Mouse (Mus musculus): ENCODE results near the gene Gm20388.

Gm20388 gene

GRCm38 (mm10) chr8:121108657-121109056 lies 1198.0 kb downstream of the Gm20388 start:
- DNase-seq, result no peak

DNA sequence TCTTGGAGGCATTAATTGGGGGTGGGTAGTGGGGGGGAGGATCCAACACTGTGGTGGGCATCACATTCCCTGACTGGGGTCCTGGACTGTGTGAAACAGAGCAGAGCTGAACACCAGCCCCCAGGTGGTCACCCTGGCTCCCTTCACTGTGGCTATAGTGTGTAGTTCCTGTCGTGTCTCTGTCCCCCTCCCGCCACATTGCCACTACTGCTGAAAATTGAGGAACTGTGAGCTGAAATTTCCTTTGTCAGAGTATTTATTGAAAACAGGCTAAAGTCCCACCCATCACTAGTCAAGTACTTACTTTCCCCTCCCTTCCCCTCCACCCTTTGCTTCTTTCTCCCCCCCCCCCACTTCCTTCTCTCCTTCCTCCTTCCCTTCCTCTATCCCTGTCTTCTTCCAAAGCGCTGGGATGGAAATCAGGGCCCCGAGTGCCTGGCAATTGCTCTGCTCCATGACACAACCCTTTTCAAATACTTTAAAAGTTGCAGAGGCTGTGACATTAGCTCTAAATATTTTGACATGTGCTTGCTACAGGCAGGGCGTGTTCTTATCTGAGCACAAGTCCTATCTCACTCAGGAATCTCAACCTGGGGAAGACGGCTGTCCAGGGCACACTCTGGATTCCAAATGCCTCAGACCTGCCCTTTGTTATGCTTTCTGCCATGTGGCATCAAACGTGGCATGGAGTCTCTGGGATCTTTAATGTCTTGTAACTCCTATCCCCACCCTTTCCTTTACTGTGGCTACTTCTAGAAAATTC lies 1200.7 kb downstream of the Gm20388 start:
- DNase-seq, result peak in 1 of 2 experiments; percentile 37

DNA sequence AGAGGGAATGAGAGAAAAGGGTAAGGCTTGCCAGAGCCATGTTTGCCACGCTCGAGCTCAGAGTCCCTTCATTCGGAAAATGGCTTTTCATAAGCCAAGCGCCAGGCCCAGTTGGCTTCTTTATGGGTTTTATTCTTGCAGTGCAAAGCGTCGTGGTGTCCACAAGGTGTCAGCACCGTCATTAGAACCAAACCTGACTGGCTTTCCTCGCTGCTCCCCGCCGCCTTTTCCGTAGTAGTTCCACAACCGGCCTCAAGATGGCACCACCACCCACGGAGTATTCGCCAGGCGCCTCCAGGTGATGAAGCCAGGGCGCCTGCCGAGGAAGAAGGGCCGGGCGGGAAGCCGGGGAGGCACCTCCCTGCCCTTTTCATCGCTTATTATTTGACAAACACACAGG lies 1202.6 kb downstream of the Gm20388 start:
- peak; percentile 98 for DNase-seq

- DNase-seq, result no peak
Measured at GRCm38 (mm10) chr8:121115136-121115535, 1204.5 kb downstream of the Gm20388 start.

DNA sequence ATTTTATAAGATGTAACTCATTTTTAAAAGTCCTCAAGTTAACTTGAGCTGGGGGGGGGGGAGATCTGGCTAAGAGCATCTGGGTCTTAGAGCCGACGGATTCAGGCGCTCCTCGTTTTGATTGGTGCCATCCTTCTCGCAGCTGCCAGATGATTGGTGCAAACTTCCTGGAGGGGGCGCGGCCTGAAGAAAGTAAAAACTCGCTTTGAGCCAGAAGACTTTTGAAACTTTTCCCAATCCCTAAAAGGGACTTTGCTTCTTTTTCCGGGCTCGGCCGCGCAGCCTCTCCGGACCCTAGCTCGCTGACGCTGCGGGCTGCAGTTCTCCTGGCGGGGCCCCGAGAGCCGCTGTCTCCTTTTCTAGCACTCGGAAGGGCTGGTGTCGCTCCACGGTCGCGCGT lies 1205.3 kb downstream of the Gm20388 start, which contains the start of gene Foxc2:
Gene Foxc2, plus strand, starts transcription at position 224 of the 400 bp plus-strand sequence.
- peak; percentile 73 to 74 for DNase-seq

DNA sequence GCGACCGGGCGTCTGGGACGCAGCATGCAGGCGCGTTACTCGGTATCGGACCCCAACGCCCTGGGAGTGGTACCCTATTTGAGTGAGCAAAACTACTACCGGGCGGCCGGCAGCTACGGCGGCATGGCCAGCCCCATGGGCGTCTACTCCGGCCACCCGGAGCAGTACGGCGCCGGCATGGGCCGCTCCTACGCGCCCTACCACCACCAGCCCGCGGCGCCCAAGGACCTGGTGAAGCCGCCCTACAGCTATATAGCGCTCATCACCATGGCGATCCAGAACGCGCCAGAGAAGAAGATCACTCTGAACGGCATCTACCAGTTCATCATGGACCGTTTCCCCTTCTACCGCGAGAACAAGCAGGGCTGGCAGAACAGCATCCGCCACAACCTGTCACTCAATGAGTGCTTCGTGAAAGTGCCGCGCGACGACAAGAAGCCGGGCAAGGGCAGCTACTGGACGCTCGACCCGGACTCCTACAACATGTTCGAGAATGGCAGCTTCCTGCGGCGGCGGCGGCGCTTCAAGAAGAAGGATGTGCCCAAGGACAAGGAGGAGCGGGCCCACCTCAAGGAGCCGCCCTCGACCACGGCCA lies 1206.0 kb downstream of the Gm20388 start:
- peak; percentile 44 to 48 for DNase-seq

- DNase-seq, result peak in 1 of 2 experiments; percentile 42
Measured at GRCm38 (mm10) chr8:121117186-121117651, 1206.6 kb downstream of the Gm20388 start.

GRCm38 (mm10) chr8:121117906-121118305 lies 1207.3 kb downstream of the Gm20388 start:
- DNase-seq, result no peak

DNA sequence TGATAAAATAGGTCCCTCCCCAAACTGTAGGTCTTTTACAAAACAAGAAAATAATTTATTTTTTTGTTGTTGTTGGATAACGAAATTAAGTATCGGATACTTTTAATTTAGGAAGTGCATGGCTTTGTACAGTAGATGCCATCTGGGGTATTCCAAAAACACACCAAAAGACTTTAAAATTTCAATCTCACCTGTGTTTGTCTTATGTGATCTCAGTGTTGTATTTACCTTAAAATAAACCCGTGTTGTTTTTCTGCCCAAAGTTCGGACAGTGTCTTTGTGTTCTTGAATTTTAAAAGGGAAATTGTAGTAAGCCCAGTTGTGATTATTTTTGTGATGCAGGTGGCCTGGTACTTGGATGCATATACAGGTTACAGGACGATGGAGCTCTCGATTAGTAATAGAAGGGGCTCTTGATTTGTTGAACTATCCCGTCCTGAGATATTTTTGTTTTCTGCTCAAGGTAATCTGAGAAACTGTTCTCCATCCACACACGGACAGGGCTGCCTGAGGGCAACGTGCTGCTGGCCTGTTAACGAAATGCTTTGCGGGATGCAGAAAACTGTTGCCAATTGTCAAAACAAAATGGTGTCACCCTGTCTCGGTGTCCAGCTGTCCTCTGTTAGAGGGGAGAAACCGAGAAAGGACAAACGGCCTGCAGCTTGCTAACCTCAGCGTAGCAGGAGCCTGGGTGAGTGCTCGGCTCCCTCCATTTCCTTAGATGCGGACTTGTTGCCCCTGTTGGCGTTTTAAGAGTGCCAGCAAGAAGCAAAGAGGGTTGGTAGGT lies 1208.2 kb downstream of the Gm20388 start:
- DNase-seq, result no peak

DNA sequence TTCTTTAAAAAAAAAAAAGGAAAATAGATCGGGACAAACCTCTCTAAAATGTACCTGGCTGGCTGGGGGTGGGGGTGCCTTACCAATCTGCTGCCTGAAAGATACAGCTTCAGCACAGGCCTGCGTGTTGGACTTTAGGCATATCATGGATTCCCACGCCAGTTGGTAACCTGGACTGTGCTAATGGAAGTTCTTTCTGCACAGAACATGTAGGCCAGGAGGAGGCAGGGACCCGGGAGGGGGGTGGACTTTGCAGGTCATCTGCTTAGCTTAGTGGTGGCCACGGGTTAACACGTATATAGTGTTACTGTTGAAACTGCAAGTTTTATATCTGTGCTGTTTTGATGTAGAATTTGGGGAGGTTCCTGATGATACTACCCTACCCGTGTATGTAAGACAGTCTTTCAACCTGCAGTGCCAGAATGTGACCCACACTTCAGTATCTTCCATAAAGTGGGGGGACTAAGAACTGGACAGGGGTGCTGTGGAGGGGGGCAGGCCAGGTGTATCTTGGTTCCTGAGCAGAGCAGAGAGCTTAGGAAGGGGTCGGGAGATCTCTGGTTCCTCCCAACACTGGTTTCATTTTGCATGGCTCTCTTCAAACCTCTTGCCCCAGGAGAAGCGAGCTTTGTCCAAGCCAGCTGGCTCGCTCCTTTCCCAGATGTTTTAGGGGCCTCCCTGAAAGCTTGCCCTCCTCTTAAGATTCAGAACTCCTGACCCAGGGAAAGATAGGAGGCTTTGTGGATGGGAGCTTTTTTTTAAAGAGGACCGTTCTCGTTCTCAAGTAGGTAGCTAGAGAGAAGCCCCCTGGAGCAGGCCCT lies 1209.2 kb downstream of the Gm20388 start:
- no peak for DNase-seq

GRCm38 (mm10) chr8:121120456-121121419 lies 1210.1 kb downstream of the Gm20388 start:
- DNase-seq, result no peak

- DNase-seq, result no peak
Measured at GRCm38 (mm10) chr8:121121704-121122103, 1211.1 kb downstream of the Gm20388 start.

DNA sequence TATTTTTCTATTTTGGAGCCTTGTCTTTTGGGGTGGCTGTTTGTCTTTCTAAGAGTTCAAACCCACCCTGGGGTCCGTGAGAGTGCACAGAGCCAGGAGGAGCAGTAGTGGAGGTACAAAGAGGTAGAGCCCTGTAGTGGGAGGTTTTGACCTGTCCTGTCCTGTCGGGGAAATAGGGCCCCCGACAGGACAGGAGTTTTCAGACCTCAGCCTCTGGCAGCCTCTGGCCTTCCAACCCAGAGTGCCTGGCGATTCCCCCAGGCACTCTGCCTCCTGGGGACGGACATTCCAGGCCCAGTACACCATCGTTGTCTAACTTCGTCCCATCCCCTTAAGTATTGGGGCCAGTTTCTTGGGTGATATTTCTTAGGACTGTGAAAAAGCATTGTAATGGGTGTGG lies 1211.7 kb downstream of the Gm20388 start:
- DNase-seq, result no peak

- no peak for DNase-seq
Measured at GRCm38 (mm10) chr8:121123113-121123512, 1212.5 kb downstream of the Gm20388 start.

DNA sequence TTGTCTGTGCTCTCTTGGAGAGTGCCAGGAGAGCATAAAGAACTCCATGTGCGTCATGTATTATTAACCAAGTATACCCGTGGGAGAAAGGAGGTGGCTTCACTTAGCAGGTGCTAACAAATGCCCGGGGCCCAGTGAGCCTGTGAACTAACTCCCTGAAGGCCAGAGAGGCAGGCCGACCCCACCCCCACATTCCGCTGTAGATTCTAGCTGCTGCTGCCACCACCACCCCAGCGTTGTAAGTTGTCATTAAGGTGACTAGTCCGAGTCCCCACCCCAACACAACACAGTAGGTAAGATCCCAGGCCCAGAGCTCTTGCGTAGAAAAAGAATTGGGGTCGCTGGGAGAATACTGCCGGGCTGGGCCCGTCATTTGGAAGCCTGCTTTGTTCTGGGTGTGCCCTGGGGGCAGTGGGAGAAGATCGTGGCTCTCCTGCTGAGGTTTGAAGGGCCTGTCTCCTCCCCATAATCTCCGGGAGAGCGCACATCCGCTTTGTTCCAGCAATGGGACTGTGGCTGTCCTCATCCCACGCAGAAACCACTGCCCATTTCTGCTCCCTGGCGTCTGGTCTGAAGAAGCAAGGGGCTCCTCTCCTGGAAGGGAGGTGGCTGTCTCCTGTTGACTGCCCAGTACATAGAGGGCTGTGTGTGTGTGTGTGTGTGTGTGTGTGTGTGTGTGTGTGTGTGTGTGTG lies 1214.1 kb downstream of the Gm20388 start:
- no peak for DNase-seq

GRCm38 (mm10) chr8:121125311-121125876 lies 1214.8 kb downstream of the Gm20388 start:
- no peak for DNase-seq

DNA sequence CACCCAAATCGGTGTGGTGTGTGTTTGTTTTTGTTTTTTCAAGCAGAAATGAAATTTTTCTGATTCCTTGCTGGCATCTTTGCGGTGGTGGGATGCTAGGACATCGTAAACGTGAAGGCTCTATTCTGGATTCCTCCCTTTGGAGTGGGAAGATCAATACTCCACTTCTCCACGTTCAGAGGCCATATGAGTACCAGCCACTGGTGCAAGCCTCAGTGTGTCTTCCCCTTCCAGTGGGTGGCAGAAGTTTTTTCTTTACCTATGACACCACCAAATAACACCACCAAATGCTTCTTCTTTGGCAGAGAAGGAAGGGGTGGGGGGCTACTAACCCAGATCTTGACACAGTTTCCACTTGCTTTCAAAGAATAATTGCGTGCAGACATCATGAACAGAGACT lies 1215.5 kb downstream of the Gm20388 start:
- DNase-seq, result no peak

DNA sequence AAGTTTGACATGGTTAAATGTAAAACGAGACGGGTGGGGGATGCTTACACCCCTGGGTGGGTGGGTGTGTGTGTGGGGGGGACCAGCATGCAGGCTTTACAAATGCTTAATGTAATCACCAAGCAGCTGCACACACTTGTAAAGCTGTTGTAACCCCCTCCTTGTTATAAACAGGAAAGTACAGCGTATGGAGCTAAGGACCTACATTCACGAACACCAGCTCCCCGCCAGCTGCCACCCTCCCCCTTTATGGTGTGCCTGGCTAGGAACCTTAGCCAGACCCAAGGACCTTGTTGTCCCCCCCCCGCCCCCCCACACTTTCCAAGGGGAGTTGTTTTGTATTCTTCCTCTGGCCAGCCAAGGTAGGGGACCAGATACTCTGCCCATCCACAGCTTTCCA lies 1216.1 kb downstream of the Gm20388 start:
- DNase-seq, result no peak

GRCm38 (mm10) chr8:121127291-121127701 lies 1216.7 kb downstream of the Gm20388 start:
- DNase-seq, result no peak

DNA sequence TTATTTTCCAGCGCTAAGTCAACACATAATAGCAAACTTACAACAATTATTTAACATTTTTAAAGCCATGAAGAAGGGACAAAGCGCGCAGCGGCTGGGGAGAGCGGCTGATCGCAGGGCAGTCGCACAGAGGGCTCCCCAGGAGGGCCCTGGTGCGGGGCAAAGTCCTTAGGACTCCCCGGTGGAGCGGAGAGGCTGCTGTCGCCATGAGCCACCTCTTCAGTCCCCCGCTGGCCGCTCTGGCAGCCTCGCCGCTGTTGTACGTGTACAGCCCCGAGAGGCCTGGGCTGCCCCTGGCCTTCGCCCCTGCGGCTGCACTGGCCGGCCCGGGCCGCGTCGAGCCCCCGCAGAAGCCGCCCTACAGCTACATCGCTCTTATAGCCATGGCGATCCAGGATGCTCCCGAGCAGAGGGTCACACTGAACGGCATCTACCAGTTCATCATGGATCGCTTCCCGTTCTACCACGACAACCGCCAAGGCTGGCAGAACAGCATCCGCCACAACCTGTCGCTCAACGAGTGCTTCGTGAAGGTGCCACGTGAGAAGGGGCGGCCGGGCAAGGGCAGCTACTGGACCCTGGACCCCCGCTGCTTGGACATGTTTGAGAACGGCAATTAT lies 1217.2 kb downstream of the Gm20388 start, which contains the start of gene Foxl1:
Gene Foxl1, plus strand, starts transcription at position 185 of the 620 bp plus-strand sequence.
- no peak for DNase-seq

All from B cell, adult 2 months (primary cell).